Mouse (Mus musculus): ENCODE results near the gene Hoxa10. TPM values are rescaled to one million over a fixed set of nuclear protein-coding genes. Genes with fewer than 3 reads are reported as not detected.

Gene Hoxa10
- polyA plus RNA-seq, 2 experiments, result 111 to 117 TPM

- Histone ChIP-seq H3K4me3 (replicated peaks; ENCODE audit: low read length) (peak overlapping the region; percentile 76), H3K9me3 (ENCODE audit: control insufficient read depth, low read length) (no peaks in the 10 kb centered on the region), H3K27me3 (ENCODE audit: control insufficient read depth, insufficient read depth, low read length) (peaks cover 40% of the 10 kb centered on the region), H3K4me2 (replicated peaks; ENCODE audit: low read depth, low read length, severe bottlenecking) (peak overlapping the region; percentile 96), H3K9ac (ENCODE audit: low read depth, low read length, severe bottlenecking) (peak overlapping the region; percentile 99), H3K4me1 (ENCODE audit: control insufficient read depth, insufficient read depth, low read length) (peaks cover 16% of the 10 kb centered on the region), H3K36me3 (ENCODE audit: control insufficient read depth, insufficient read depth, low read length) (no peaks in the 10 kb centered on the region), H3K27ac (replicated peaks; ENCODE audit: low read depth, low read length) (peak overlapping the region; percentile 95)
- DNase-seq (ENCODE audit: low spot score) (no peak), ATAC-seq (ENCODE audit: low FRiP score, low read depth) (no peak)
- no peak for TF ChIP-seq POLR2A (IDR thresholded peaks at IDR 0.05; ENCODE audit: borderline replicate concordance, extremely low read depth, insufficient read depth, insufficient read length)
- WGBS, result 8% methylated on average over 9 of the region's 9 CpGs
These were observed 26.0 kb upstream of the Hoxa10 start for GRCm38 (mm10) chr6:52266666-52266985.

- Histone ChIP-seq H3K4me2 (replicated peaks; ENCODE audit: low read depth, low read length, severe bottlenecking) (peak overlapping the region; percentile 96), H3K9ac (ENCODE audit: low read depth, low read length, severe bottlenecking) (peak overlapping the region; percentile 99), H3K4me3 (replicated peaks; ENCODE audit: low read length) (peak overlapping the region; percentile 76), H3K27ac (replicated peaks; ENCODE audit: low read depth, low read length) (peak overlapping the region; percentile 95), H3K36me3 (ENCODE audit: control insufficient read depth, insufficient read depth, low read length) (no peaks in the 10 kb centered on the region), H3K9me3 (ENCODE audit: control insufficient read depth, low read length) (no peaks in the 10 kb centered on the region), H3K27me3 (ENCODE audit: control insufficient read depth, insufficient read depth, low read length) (peaks cover 40% of the 10 kb centered on the region), H3K4me1 (ENCODE audit: control insufficient read depth, insufficient read depth, low read length) (peaks cover 16% of the 10 kb centered on the region)
- no peak for TF ChIP-seq POLR2A (IDR thresholded peaks at IDR 0.05; ENCODE audit: borderline replicate concordance, extremely low read depth, insufficient read depth, insufficient read length)
- DNase-seq (ENCODE audit: low spot score) (peak; percentile 13), ATAC-seq (ENCODE audit: low FRiP score, low read depth) (peak; percentile 31; the same call in 1 of the 2 replicates)
- 2% methylated on average over 19 of the region's 19 CpGs for whole genome bisulfite sequencing
These were observed 25.4 kb upstream of the Hoxa10 start for GRCm38 (mm10) chr6:52265913-52266665.

GRCm38 (mm10) chr6:52265306-52265912 lies 24.8 kb upstream of the Hoxa10 start:
- ATAC-seq (ENCODE audit: low FRiP score, low read depth), result no peak

GRCm38 (mm10) chr6:52264106-52264790 lies 23.6 kb upstream of the Hoxa10 start:
- Histone ChIP-seq H3K4me2 (replicated peaks; ENCODE audit: low read depth, low read length, severe bottlenecking) (peak overlapping the region; percentile 96), H3K36me3 (ENCODE audit: control insufficient read depth, insufficient read depth, low read length) (no peaks in the 10 kb centered on the region), H3K9me3 (ENCODE audit: control insufficient read depth, low read length) (no peaks in the 10 kb centered on the region), H3K27ac (replicated peaks; ENCODE audit: low read depth, low read length) (peak overlapping the region; percentile 95), H3K9ac (ENCODE audit: low read depth, low read length, severe bottlenecking) (peak overlapping the region; percentile 99), H3K27me3 (ENCODE audit: control insufficient read depth, insufficient read depth, low read length) (peaks cover 27% of the 10 kb centered on the region), H3K4me3 (replicated peaks; ENCODE audit: low read length) (peak overlapping the region; percentile 76), H3K4me1 (ENCODE audit: control insufficient read depth, insufficient read depth, low read length) (peaks cover 10% of the 10 kb centered on the region; the same call in 1 of the 2 replicates)
- no peak for TF ChIP-seq POLR2A (IDR thresholded peaks at IDR 0.05; ENCODE audit: borderline replicate concordance, extremely low read depth, insufficient read depth, insufficient read length)
- WGBS, result 11% methylated on average over 5 of the region's 5 CpGs
- DNase-seq (ENCODE audit: low spot score) (peak; percentile 6), ATAC-seq (ENCODE audit: low FRiP score, low read depth) (no peak)

More at GRCm38 (mm10) chr6:52265306-52265912, 24.8 kb upstream of the Hoxa10 start:
- peak overlapping the region; percentile 96 for H3K4me2 ChIP-seq (replicated peaks; ENCODE audit: low read depth, low read length, severe bottlenecking)
- peak overlapping the region; percentile 99 for H3K9ac ChIP-seq (ENCODE audit: low read depth, low read length, severe bottlenecking)
- no peaks in the 10 kb centered on the region for H3K36me3 ChIP-seq (ENCODE audit: control insufficient read depth, insufficient read depth, low read length)
- H3K4me3 ChIP-seq (replicated peaks; ENCODE audit: low read length), result peak overlapping the region; percentile 76
- 2% methylated on average over 18 of the region's 18 CpGs for WGBS
- DNase-seq (ENCODE audit: low spot score), result no peak
- H3K27me3 ChIP-seq (ENCODE audit: control insufficient read depth, insufficient read depth, low read length), result peaks cover 35% of the 10 kb centered on the region
- TF ChIP-seq POLR2A (IDR thresholded peaks at IDR 0.05; ENCODE audit: borderline replicate concordance, extremely low read depth, insufficient read depth, insufficient read length), result no peak
- H3K27ac ChIP-seq (replicated peaks; ENCODE audit: low read depth, low read length), result peak overlapping the region; percentile 95
- H3K9me3 ChIP-seq (ENCODE audit: control insufficient read depth, low read length), result no peaks in the 10 kb centered on the region
- peaks cover 11% of the 10 kb centered on the region for H3K4me1 ChIP-seq (ENCODE audit: control insufficient read depth, insufficient read depth, low read length)

- Histone ChIP-seq H3K9ac (ENCODE audit: low read depth, low read length, severe bottlenecking) (peak overlapping the region; percentile 99), H3K36me3 (ENCODE audit: control insufficient read depth, insufficient read depth, low read length) (0 out of 2 replicates have a peak, but pooled peaks cover under 1% of the 10 kb centered on the region), H3K4me3 (replicated peaks; ENCODE audit: low read length) (peak overlapping the region; percentile 76), H3K27ac (replicated peaks; ENCODE audit: low read depth, low read length) (peak overlapping the region; percentile 95), H3K4me2 (replicated peaks; ENCODE audit: low read depth, low read length, severe bottlenecking) (peak overlapping the region; percentile 96), H3K4me1 (ENCODE audit: control insufficient read depth, insufficient read depth, low read length) (peaks cover 9% of the 10 kb centered on the region; the same call in 1 of the 2 replicates), H3K27me3 (ENCODE audit: control insufficient read depth, insufficient read depth, low read length) (peaks cover 17% of the 10 kb centered on the region; the same call in 1 of the 2 replicates), H3K9me3 (ENCODE audit: control insufficient read depth, low read length) (no peaks in the 10 kb centered on the region)
- no peak for ATAC-seq (ENCODE audit: low FRiP score, low read depth)
- peak; percentile 4 for DNase-seq (ENCODE audit: low spot score)
- WGBS, result 5% methylated on average over 6 of the region's 6 CpGs
- no peak for TF ChIP-seq POLR2A (IDR thresholded peaks at IDR 0.05; ENCODE audit: borderline replicate concordance, extremely low read depth, insufficient read depth, insufficient read length)
These were observed 22.6 kb upstream of the Hoxa10 start for GRCm38 (mm10) chr6:52263321-52263585.

Measured in limb, embryonic 14.5 days (tissue).